Mouse (Mus musculus) lung, postnatal 0 days (tissue): ENCODE measurements around the gene Lrrfip2. TPM values are rescaled to one million over a fixed set of nuclear protein-coding genes. Genes with fewer than 3 reads are reported as not detected.

Experiments used
- ATAC-seq: fragments of 200-750 bp; cut with Nextera tagmentation; 2 replicates; pipeline ENCODE4 v1.8.0; 2017; ENCODE audit warnings: moderate library complexity
- DNase-seq: peaks from one replicate; pipeline ENCODE4 v3.0.0-alpha.2; 2016; ENCODE audit warnings: low spot score
- H3K27ac ChIP-seq: fragments of 300-500 bp; sonication (generic); 2 replicates; pipeline ENCODE4 v1.5.1; 2014; ENCODE audit warnings: antibody characterized with exemption, mild to moderate bottlenecking, low read length, mixed read lengths
- H3K27me3 ChIP-seq: fragments of 300-500 bp; sonication (generic); replicated peaks from 2 replicates; pipeline ENCODE4 v1.6.1; 2014; ENCODE audit warnings: low read length, mixed read lengths; ENCODE audit not compliant: insufficient read depth
- H3K36me3 ChIP-seq: fragments of 300-500 bp; sonication (generic); 2 replicates; pipeline ENCODE4 v1.6.1; 2014; ENCODE audit warnings: low read length, mixed read lengths; ENCODE audit not compliant: insufficient read depth
- H3K4me1 ChIP-seq: fragments of 300-500 bp; sonication (generic); 2 replicates; pipeline ENCODE4 v1.6.1; 2014; ENCODE audit warnings: antibody characterized with exemption, low read depth, low read length, mixed read lengths; ENCODE audit not compliant: insufficient read depth
- H3K4me2 ChIP-seq: fragments of 300-500 bp; sonication (generic); replicated peaks from 2 replicates; pipeline ENCODE4 v1.6.1; 2014; ENCODE audit warnings: low read depth, mild to moderate bottlenecking, low read length, moderate library complexity, mixed read lengths
- H3K4me3 ChIP-seq: fragments of 300-500 bp; sonication (generic); 2 replicates; pipeline ENCODE4 v1.5.1; 2014; ENCODE audit warnings: low read depth, low read length
- H3K9ac ChIP-seq: fragments of 300-500 bp; sonication (generic); replicated peaks from 2 replicates; pipeline ENCODE4 v1.6.1; 2014; ENCODE audit warnings: low read depth, mild to moderate bottlenecking
- H3K9me3 ChIP-seq: fragments of 300-500 bp; sonication (generic); 2 replicates; pipeline ENCODE4 v1.6.1; 2016; ENCODE audit warnings: low read length, mixed read lengths
- CTCF ChIP-seq: IDR thresholded peaks from 2 replicates; pipeline ENCODE4 v1.5.1; 2016; ENCODE audit warnings: antibody characterized with exemption, mild to moderate bottlenecking
- EP300 ChIP-seq: IDR thresholded peaks from 2 replicates; pipeline ENCODE4 v1.6.1; 2016; ENCODE audit warnings: antibody characterized with exemption, mild to moderate bottlenecking, control low read depth
- WGBS: fragments of 180-500 bp; shearing (Covaris S2); extraction: QIAGEN DNeasy Blood & Tissue Kit; methylation state at CpG from one replicate; pipeline ENCODE4 v1.1.7; 2014; 5-methylcytosine and 5-hydroxymethylcytosine counted together
- polyA plus RNA-seq: library from polyadenylated mRNA; unstranded; fragments of >200 nt; fragmentation: Nextera tagmentation; extraction: Ambion mirVana; gene quantifications from 2 replicates; pipeline ENCODE4 v1.2.1, GENCODE M21; 2015

The Lrrfip2 gene
- polyA plus RNA-seq, 1 experiment from 2014 or later = 54.2 TPM

GRCm38 (mm10) chr9:111197712-111198111, 80.3 kb downstream of the Lrrfip2 start:
- Histone ChIP-seq H3K4me1 (no peaks in the 10 kb centered on the region), H3K27ac (0 out of 2 replicates have a peak overlapping the region, but pooled peaks have one; percentile 27), H3K4me3 (no peak overlapping the region), H3K9ac (no peak overlapping the region), H3K36me3 (peaks cover 9% of the 10 kb centered on the region), H3K4me2 (no peak overlapping the region), H3K27me3 (no peaks in the 10 kb centered on the region), H3K9me3 (no peaks in the 10 kb centered on the region)
- DNase-seq (peak; percentile 67), ATAC-seq (peak; percentile 82)
- WGBS = 50% methylated on average over 4 of the region's 4 CpGs
- TF ChIP-seq EP300 = no peak
- TF ChIP-seq CTCF = no peak

- peaks cover 9% of the 10 kb centered on the region for H3K36me3 ChIP-seq
- H3K9ac ChIP-seq = no peak overlapping the region
- ATAC-seq (no peak), DNase-seq (no peak)
- H3K4me1 ChIP-seq = no peaks in the 10 kb centered on the region
- H3K4me2 ChIP-seq = no peak overlapping the region
- H3K4me3 ChIP-seq = no peak overlapping the region
- WGBS = 65% methylated on average over 1 of the region's 1 CpGs
- no peaks in the 10 kb centered on the region for H3K9me3 ChIP-seq
- no peaks in the 10 kb centered on the region for H3K27me3 ChIP-seq
- H3K27ac ChIP-seq = peak overlapping the region; percentile 0; the same call in 1 of the 2 replicates
- no peak for TF ChIP-seq EP300
- no peak for TF ChIP-seq CTCF
Measured at GRCm38 (mm10) chr9:111198332-111198731, 80.9 kb downstream of the Lrrfip2 start.

- no peak for ATAC-seq
- Histone ChIP-seq H3K36me3 (peaks cover 9% of the 10 kb centered on the region), H3K27me3 (no peaks in the 10 kb centered on the region), H3K27ac (no peak overlapping the region), H3K9me3 (no peaks in the 10 kb centered on the region), H3K4me2 (no peak overlapping the region), H3K4me3 (no peak overlapping the region), H3K4me1 (no peaks in the 10 kb centered on the region), H3K9ac (no peak overlapping the region)
- TF ChIP-seq CTCF (no peak), EP300 (no peak)
- no peak for DNase-seq
Measured at GRCm38 (mm10) chr9:111200208-111200607, 82.8 kb downstream of the Lrrfip2 start.

- H3K9me3 ChIP-seq = no peaks in the 10 kb centered on the region
- no peak for ATAC-seq
- no peaks in the 10 kb centered on the region for H3K4me1 ChIP-seq
- TF ChIP-seq EP300 = no peak
- peak overlapping the region; percentile 27; the same call in 1 of the 2 replicates for H3K27ac ChIP-seq
- no peak for DNase-seq
- 45% methylated on average over 9 of the region's 9 CpGs for WGBS
- no peaks in the 10 kb centered on the region for H3K27me3 ChIP-seq
- H3K36me3 ChIP-seq = peaks cover 9% of the 10 kb centered on the region
- no peak overlapping the region for H3K4me3 ChIP-seq
- H3K4me2 ChIP-seq = no peak overlapping the region
- no peak overlapping the region for H3K9ac ChIP-seq
Measured at GRCm38 (mm10) chr9:111204601-111205375, 87.4 kb downstream of the Lrrfip2 start.

- H3K9ac ChIP-seq = no peak overlapping the region
- H3K9me3 ChIP-seq = no peaks in the 10 kb centered on the region
- H3K36me3 ChIP-seq = no peaks in the 10 kb centered on the region
- no peak overlapping the region for H3K4me2 ChIP-seq
- no peaks in the 10 kb centered on the region for H3K4me1 ChIP-seq
- no peak for DNase-seq
- WGBS = 24% methylated on average over 3 of the region's 3 CpGs
- H3K27ac ChIP-seq = no peak overlapping the region
- TF ChIP-seq EP300 = no peak
- TF ChIP-seq CTCF = no peak
- no peak overlapping the region for H3K4me3 ChIP-seq
- no peak for ATAC-seq
- H3K27me3 ChIP-seq = no peaks in the 10 kb centered on the region
Measured at GRCm38 (mm10) chr9:111207683-111208082, 90.3 kb downstream of the Lrrfip2 start.

GRCm38 (mm10) chr9:111208185-111208584, 90.8 kb downstream of the Lrrfip2 start:
- no peak for DNase-seq

More at GRCm38 (mm10) chr9:111208185-111208584, 90.8 kb downstream of the Lrrfip2 start:
- TF ChIP-seq EP300 = no peak
- no peak for TF ChIP-seq CTCF
- 92% methylated on average over 3 of the region's 3 CpGs for WGBS
- Histone ChIP-seq H3K27me3 (no peaks in the 10 kb centered on the region), H3K9ac (no peak overlapping the region), H3K27ac (no peak overlapping the region), H3K9me3 (no peaks in the 10 kb centered on the region), H3K4me2 (no peak overlapping the region), H3K4me3 (no peak overlapping the region), H3K4me1 (no peaks in the 10 kb centered on the region), H3K36me3 (no peaks in the 10 kb centered on the region)
- no peak for ATAC-seq
